Comparison of ENCODE assay signal across 8 mouse cellular contexts in genomic region chr5:115203735-115204561, GRCm38 (mm10). TPM values are rescaled to one million over a fixed set of nuclear protein-coding genes. Genes with fewer than 3 reads are reported as not detected.
DNase-seq lines count a peak whose midpoint lies in the region; ATAC-seq and TF ChIP-seq lines count a peak whose summit lies in the region.

No protein-coding gene starts in this region.

- ATAC-seq in megakaryocyte, adult 5-6 weeks (ENCODE audit: poor library complexity, severe bottlenecking) = no peak
- ATAC-seq in forebrain, embryonic 12.5 days (ENCODE audit: low FRiP score) = peak; percentile 57
- ATAC-seq in intestine, postnatal 0 days = no peak
- no peak; the same call in 1 of the 2 replicates for ATAC-seq in granulocyte monocyte progenitor cell, adult 5-6 weeks (replicated peaks; ENCODE audit: poor library complexity, severe bottlenecking)

- DNase-seq in lung, postnatal 14 days = peak; percentile 48
- DNase-seq in yolk sac, embryonic 10.5 days (ENCODE audit: low spot score) = no peak
- DNase-seq in gastrocnemius, postnatal 25 days = no peak

- H3K9me3 ChIP-seq in megakaryocyte, embryonic 14.5 days = peaks cover 4% of the 10 kb centered on the region; the same call in 1 of the 2 replicates
- H3K9me3 ChIP-seq in forebrain, embryonic 12.5 days = no peaks in the 10 kb centered on the region
- H3K9me3 ChIP-seq in intestine, postnatal 0 days (ENCODE audit: control insufficient read depth) = no peaks in the 10 kb centered on the region

- H3K4me2 ChIP-seq in forebrain, embryonic 12.5 days = peak overlapping the region; percentile 51
- H3K4me2 ChIP-seq in intestine, postnatal 0 days (replicated peaks; ENCODE audit: low read depth) = peak overlapping the region; percentile 59

- no peak for TF ChIP-seq CTCF in intestine, postnatal 0 days (IDR thresholded peaks at IDR 0.05; ENCODE audit: low read depth)

- peak overlapping the region; percentile 48 for H3K9ac ChIP-seq in forebrain, embryonic 12.5 days
- H3K9ac ChIP-seq in intestine, postnatal 0 days (ENCODE audit: low read depth, low read length) = 0 out of 2 replicates have a peak overlapping the region, but pooled peaks have one; percentile 31

- H3K27me3 ChIP-seq in megakaryocyte, embryonic 14.5 days (replicated peaks) = peaks cover 61% of the 10 kb centered on the region
- peaks cover 8% of the 10 kb centered on the region for H3K27me3 ChIP-seq in forebrain, embryonic 12.5 days
- H3K27me3 ChIP-seq in intestine, postnatal 0 days (replicated peaks; ENCODE audit: control insufficient read depth, insufficient read depth, low read length) = peaks cover 14% of the 10 kb centered on the region; the same call in 1 of the 2 replicates

- 12% methylated on average over 23 of the region's 23 CpGs for WGBS in forebrain, embryonic 12.5 days
- 13% methylated on average over 23 of the region's 23 CpGs for WGBS in intestine, postnatal 0 days

- peak overlapping the region; percentile 71; the same call in 1 of the 2 replicates for H3K27ac ChIP-seq in forebrain, embryonic 12.5 days
- no peak overlapping the region for H3K27ac ChIP-seq in intestine, postnatal 0 days (ENCODE audit: low read depth, low read length)

- peaks cover 29% of the 10 kb centered on the region for H3K4me1 ChIP-seq in megakaryocyte, embryonic 14.5 days
- H3K4me1 ChIP-seq in forebrain, embryonic 12.5 days = peaks cover 25% of the 10 kb centered on the region
- no peaks in the 10 kb centered on the region; the same call in 1 of the 2 replicates for H3K4me1 ChIP-seq in intestine, postnatal 0 days (replicated peaks; ENCODE audit: control insufficient read depth, insufficient read depth, low read length)

- H3K36me3 ChIP-seq in megakaryocyte, embryonic 14.5 days (replicated peaks; ENCODE audit: low read length) = no peaks in the 10 kb centered on the region
- no peaks in the 10 kb centered on the region for H3K36me3 ChIP-seq in forebrain, embryonic 12.5 days (replicated peaks)
- no peaks in the 10 kb centered on the region for H3K36me3 ChIP-seq in intestine, postnatal 0 days (ENCODE audit: control insufficient read depth, insufficient read depth)

- peak overlapping the region; percentile 84 for H3K4me3 ChIP-seq in megakaryocyte, embryonic 14.5 days (replicated peaks)
- peak overlapping the region; percentile 11 for H3K4me3 ChIP-seq in forebrain, embryonic 12.5 days (replicated peaks)
- H3K4me3 ChIP-seq in intestine, postnatal 0 days (ENCODE audit: low read depth, low read length) = peak overlapping the region; percentile 29; the same call in 1 of the 2 replicates

RNA-seq across cellular contexts. Expression of gene Cabp1, which starts 9.8 kb away (rescaled TPM):
- 1.7 TPM in 1 of 2 replicates, not detected in the other for polyA plus RNA-seq in megakaryocyte, embryonic 14.5 days (2012; ENCODE audit: insufficient read depth, low replicate concordance)
- total RNA-seq in megakaryocyte, adult 5-6 weeks (2015) = not detected in 2 replicates
- total RNA-seq in megakaryocyte, adult 5-6 weeks (2017) = not detected in 2 replicates
- polyA plus RNA-seq in forebrain, embryonic 12.5 days (2016; fragmentation: Nextera tagmentation; extraction: Ambion mirVana) = 6.0 and 6.1 TPM in 2 replicates
- polyA plus RNA-seq in intestine, postnatal 0 days (2015; fragmentation: Nextera tagmentation; extraction: Ambion mirVana) = 0.57 and 0.90 TPM in 2 replicates
- total RNA-seq in granulocyte monocyte progenitor cell, adult 5-6 weeks (2014; fragmentation: Nextera tagmentation) = not detected in 2 replicates
- total RNA-seq in granulocyte monocyte progenitor cell, adult 5-6 weeks (2017) = not detected in 2 replicates
- total RNA-seq in gastrocnemius, postnatal 25 days (2021) = 1 to 10 TPM; 1.6 TPM

RNA-seq across cellular contexts. Expression of gene Pop5, which starts 31.7 kb away (rescaled TPM):
- polyA plus RNA-seq in megakaryocyte, embryonic 14.5 days (2012; ENCODE audit: insufficient read depth, low replicate concordance) = 51.5 and 56.1 TPM in 2 replicates
- 61.7 and 74.6 TPM in 2 replicates for total RNA-seq in megakaryocyte, adult 5-6 weeks (2015)
- total RNA-seq in megakaryocyte, adult 5-6 weeks (2017) = 30.9 and 81.2 TPM in 2 replicates
- polyA plus RNA-seq in forebrain, embryonic 12.5 days (2016; fragmentation: Nextera tagmentation; extraction: Ambion mirVana) = 90.5 and 97.1 TPM in 2 replicates
- 75.7 and 77.1 TPM in 2 replicates for polyA plus RNA-seq in intestine, postnatal 0 days (2015; fragmentation: Nextera tagmentation; extraction: Ambion mirVana)
- 92.9 and 109 TPM in 2 replicates for total RNA-seq in granulocyte monocyte progenitor cell, adult 5-6 weeks (2014; fragmentation: Nextera tagmentation)
- total RNA-seq in granulocyte monocyte progenitor cell, adult 5-6 weeks (2017) = 74.0 and 75.4 TPM in 2 replicates
- total RNA-seq in gastrocnemius, postnatal 25 days (2021) = 10 to 100 TPM; 29.2 to 30.7 TPM

RNA-seq across cellular contexts. Expression of gene Mlec, which starts 46.0 kb away (rescaled TPM):
- 69.9 and 84.4 TPM in 2 replicates for polyA plus RNA-seq in megakaryocyte, embryonic 14.5 days (2012; ENCODE audit: insufficient read depth, low replicate concordance)
- total RNA-seq in megakaryocyte, adult 5-6 weeks (2015) = 76.4 and 97.7 TPM in 2 replicates
- total RNA-seq in megakaryocyte, adult 5-6 weeks (2017) = 117 and 118 TPM in 2 replicates
- 50.3 and 50.8 TPM in 2 replicates for polyA plus RNA-seq in forebrain, embryonic 12.5 days (2016; fragmentation: Nextera tagmentation; extraction: Ambion mirVana)
- 56.7 and 59.7 TPM in 2 replicates for polyA plus RNA-seq in intestine, postnatal 0 days (2015; fragmentation: Nextera tagmentation; extraction: Ambion mirVana)
- 247 and 279 TPM in 2 replicates for total RNA-seq in granulocyte monocyte progenitor cell, adult 5-6 weeks (2014; fragmentation: Nextera tagmentation)
- total RNA-seq in granulocyte monocyte progenitor cell, adult 5-6 weeks (2017) = 290 and 318 TPM in 2 replicates
- total RNA-seq in gastrocnemius, postnatal 25 days (2021) = 100 to 1,000 TPM; 156 to 196 TPM

Comparison
In these comparisons a context has a peak if more than half of its experiments do, and no peak if none do; other contexts are left out.
1. H3K4me3 ChIP-seq: peak in every context shown above with its lines; median percentile 84 in megakaryocyte, embryonic 14.5 days; 29 in intestine, postnatal 0 days; 11 in forebrain, embryonic 12.5 days.